Mouse (Mus musculus) small intestine, adult 2 months (tissue): Measurements from ENCODE around the gene Gm49333.

ENCODE experiments used
- CTCF ChIP-seq: fragments of 200-500 bp; IDR thresholded peaks from 2 replicates; pipeline ENCODE4 v1.5.1; 2012; ENCODE audit warnings: low read depth, mild to moderate bottlenecking, control low read depth, inconsistent platforms, low read length, moderate library complexity, mixed read lengths; ENCODE audit not compliant: insufficient replicate concordance, insufficient read length; ENCODE audit errors: extremely low read depth
- POLR2A ChIP-seq: fragments of 200-500 bp; IDR thresholded peaks from 2 replicates; pipeline ENCODE4 v1.6.1; 2012; ENCODE audit warnings: low read depth, mild to moderate bottlenecking, control low read depth, inconsistent platforms, low read length, moderate library complexity

GRCm38 (mm10) chr16:20620399-20620735, 9.0 kb downstream of the Gm49333 start:
- TF ChIP-seq CTCF (no peak), POLR2A (no peak)
